Mouse (Mus musculus): ENCODE measurements around the gene Rasd2.

Gene Rasd2

GRCm38 (mm10) chr8:75213686-75214085 is at the start of gene Rasd2:
TSS of gene Rasd2 (plus strand) at chr8:75213944.
- no peak for DNase-seq (ENCODE audit: low read depth, low spot score)

GRCm38 (mm10) chr8:75169363-75169762 is 44.4 kb upstream of the Rasd2 start:
- DNase-seq (ENCODE audit: low read depth, low spot score), result no peak

- no peak for DNase-seq (ENCODE audit: low read depth, low spot score)
Measured at GRCm38 (mm10) chr8:75172009-75172685, 41.6 kb upstream of the Rasd2 start.

GRCm38 (mm10) chr8:75193022-75193421 is 20.7 kb upstream of the Rasd2 start:
- DNase-seq (ENCODE audit: low read depth, low spot score), result no peak

- no peak for DNase-seq (ENCODE audit: low read depth, low spot score)
Measured at GRCm38 (mm10) chr8:75194473-75195071, 19.2 kb upstream of the Rasd2 start.

- no peak for DNase-seq (ENCODE audit: low read depth, low spot score)
Measured at GRCm38 (mm10) chr8:75197170-75197569, 16.6 kb upstream of the Rasd2 start.

GRCm38 (mm10) chr8:75197862-75198261 is 15.9 kb upstream of the Rasd2 start:
- no peak for DNase-seq (ENCODE audit: low read depth, low spot score)

GRCm38 (mm10) chr8:75198300-75198699 is 15.4 kb upstream of the Rasd2 start:
- no peak for DNase-seq (ENCODE audit: low read depth, low spot score)

- DNase-seq (ENCODE audit: low read depth, low spot score), result no peak
Measured at GRCm38 (mm10) chr8:75198988-75199765, 14.6 kb upstream of the Rasd2 start.

GRCm38 (mm10) chr8:75199914-75200313 is 13.8 kb upstream of the Rasd2 start:
- DNase-seq (ENCODE audit: low read depth, low spot score), result no peak

GRCm38 (mm10) chr8:75202041-75202656 is 11.6 kb upstream of the Rasd2 start:
- no peak for DNase-seq (ENCODE audit: low read depth, low spot score)

- DNase-seq (ENCODE audit: low read depth, low spot score), result no peak
Measured at GRCm38 (mm10) chr8:75202913-75203312, 10.8 kb upstream of the Rasd2 start.

GRCm38 (mm10) chr8:75203420-75203819 is 10.3 kb upstream of the Rasd2 start:
- no peak for DNase-seq (ENCODE audit: low read depth, low spot score)

GRCm38 (mm10) chr8:75204190-75204868 is 9.4 kb upstream of the Rasd2 start:
- no peak for DNase-seq (ENCODE audit: low read depth, low spot score)

- DNase-seq (ENCODE audit: low read depth, low spot score), result no peak
Measured at GRCm38 (mm10) chr8:75211461-75211860, 2.3 kb upstream of the Rasd2 start.

- no peak for DNase-seq (ENCODE audit: low read depth, low spot score)
Measured at GRCm38 (mm10) chr8:75212631-75213306, 975 bp upstream of the Rasd2 start.

- DNase-seq (ENCODE audit: low read depth, low spot score), result no peak
Measured at GRCm38 (mm10) chr8:75213307-75213651, 465 bp upstream of the Rasd2 start.

GRCm38 (mm10) chr8:75215046-75215445 is 1.3 kb downstream of the Rasd2 start:
- DNase-seq (ENCODE audit: low read depth, low spot score), result no peak

- DNase-seq (ENCODE audit: low read depth, low spot score), result no peak
Measured at GRCm38 (mm10) chr8:75215931-75216330, 2.2 kb downstream of the Rasd2 start.

GRCm38 (mm10) chr8:75216886-75217285 is 3.1 kb downstream of the Rasd2 start:
- DNase-seq (ENCODE audit: low read depth, low spot score), result no peak

GRCm38 (mm10) chr8:75217969-75218368 is 4.2 kb downstream of the Rasd2 start:
- peak; percentile 19 for DNase-seq (ENCODE audit: low read depth, low spot score)

Data from c-Kit-negative CD71-positive TER-119-positive erythroid progenitor cells, embryonic 14.5 days (primary cell).